Mouse (Mus musculus) embryo, embryonic 10 days (tissue): Measurements from ENCODE around the gene Slc9a1.

ENCODE experiments used
- DNase-seq: peaks from one replicate; pipeline ENCODE4 v3.0.0-alpha.2; 2015; ENCODE audit warnings: low spot score

Slc9a1 gene

DNA sequence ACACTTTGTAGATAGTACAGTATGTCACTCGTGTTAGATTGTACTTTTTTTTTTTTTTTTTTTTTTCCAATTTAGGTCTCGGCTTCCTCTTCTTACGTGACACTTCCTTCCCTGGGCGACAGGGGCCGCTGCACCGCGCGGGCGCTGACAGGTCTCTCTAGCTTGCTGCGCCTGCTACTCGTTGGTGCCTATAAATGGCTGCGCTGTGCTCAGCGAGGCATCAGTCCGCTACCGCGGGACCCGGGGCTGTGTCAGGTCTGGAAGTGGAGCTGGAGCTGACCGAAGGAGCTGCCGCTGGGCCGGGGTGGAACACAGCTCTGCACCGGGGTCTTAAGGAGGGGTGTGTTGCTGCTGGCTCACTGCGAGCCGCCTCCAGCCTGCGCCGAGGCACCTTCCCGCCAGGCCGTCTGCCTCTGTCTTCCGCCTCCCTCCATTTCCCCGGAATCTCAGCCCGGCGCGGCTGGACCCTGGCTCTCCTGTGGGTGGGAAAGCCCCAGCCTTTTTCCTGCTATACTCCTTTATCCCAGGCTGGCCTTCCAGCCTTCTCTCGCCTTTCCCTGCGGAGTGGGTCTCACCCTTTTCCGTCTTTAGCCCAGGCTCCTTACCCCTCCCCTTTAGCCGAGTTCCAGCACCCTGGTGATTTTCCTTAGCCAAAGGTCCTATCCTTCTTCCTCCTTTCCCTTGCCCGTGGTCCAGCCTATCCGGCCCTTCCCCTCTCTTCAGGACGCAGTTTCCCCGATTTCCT is at the start of gene Slc9a1:
Slc9a1 (plus strand) TSS at position 154 of the 745 bp plus-strand sequence.
- DNase-seq: peak; percentile 95

DNA sequence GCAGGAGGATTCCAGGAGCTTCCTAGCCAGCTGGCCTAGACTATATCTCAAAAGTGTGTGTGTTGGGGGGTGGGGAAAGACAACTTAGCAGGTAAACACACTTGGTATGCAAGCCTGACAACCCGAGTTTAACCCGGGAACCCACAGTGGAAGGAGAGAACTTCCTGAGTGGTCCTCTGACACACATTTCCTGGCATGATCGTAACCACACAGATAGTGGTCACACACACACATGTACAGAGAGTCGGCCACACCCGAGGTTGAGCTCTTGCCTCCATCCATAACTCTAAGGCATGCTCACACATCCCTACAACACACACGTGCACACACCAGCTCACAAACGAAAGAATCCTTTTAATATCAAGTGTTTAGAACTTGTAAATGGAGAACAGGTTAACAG is 41.4 kb upstream of the Slc9a1 start:
- DNase-seq: no peak

DNA sequence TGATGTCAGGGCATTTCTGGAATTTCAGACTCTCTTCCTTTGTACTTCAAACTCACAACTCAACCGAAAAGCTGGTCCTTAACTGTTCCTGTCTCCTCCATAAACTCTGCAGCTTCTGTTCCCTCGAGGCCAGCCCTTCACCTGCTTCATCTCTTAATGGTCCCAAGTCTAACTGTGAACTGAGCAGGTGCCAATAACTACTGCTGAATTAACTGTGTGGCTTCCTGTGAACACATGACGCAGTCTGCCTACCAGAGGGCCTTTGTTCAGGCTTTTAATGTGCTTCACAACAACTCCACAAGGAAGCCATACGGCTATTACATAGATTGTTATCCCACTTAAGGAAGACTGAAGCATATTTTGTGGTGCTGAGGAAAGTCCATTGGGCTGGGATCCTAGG is 39.2 kb upstream of the Slc9a1 start:
- no peak for DNase-seq

DNA sequence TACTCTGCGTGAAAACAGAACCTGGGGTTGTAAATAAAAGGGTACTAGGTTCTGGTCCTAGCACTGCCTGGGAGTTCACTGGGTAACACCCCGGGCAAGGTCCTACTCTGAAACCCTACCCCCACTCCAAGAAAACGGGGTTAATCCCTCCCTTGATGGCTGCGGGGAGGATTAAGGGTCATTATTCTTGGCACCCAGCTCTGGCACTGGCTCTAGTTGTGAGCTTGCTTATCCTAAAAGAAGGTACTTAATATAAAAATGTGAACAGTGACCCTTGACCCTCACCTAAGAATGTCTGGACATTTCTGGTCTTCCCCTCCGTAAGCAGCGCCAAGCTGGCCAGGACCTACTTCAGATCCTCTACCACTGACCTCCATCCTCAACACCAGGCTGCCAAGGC is 36.2 kb upstream of the Slc9a1 start:
- DNase-seq: no peak

DNA sequence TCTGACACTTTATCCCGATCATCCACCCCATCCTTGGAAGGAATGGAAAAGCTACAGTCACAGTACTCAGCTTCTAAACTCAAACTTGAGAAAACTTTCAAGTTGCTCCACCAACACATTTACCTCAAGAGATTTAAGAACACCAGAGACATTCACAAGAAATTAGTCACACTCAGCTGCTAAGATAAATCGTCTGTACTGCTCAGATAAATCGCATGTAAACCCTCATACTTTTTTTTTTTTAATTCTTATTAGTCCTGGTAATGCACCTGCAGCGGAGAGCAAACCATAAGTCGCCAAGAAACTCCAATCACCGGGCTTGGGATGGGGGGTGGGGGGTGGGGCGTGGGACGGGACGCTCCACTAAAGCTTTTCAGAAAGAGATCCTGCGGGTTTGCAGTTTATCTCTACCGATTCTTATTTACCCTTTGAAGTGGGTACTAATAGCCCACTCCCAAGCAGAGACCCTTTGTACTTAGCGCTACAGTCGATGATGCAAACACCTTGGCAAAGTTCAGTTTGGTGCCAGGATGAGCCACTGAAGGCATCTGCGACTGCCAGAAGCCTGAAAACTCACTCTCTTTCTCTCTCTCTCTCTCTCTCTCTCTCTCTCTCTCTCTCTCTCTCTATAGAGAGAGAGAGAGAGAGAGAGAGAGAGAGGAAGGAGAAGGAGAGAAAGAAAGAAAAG is 31.5 kb upstream of the Slc9a1 start:
- DNase-seq: no peak

DNA sequence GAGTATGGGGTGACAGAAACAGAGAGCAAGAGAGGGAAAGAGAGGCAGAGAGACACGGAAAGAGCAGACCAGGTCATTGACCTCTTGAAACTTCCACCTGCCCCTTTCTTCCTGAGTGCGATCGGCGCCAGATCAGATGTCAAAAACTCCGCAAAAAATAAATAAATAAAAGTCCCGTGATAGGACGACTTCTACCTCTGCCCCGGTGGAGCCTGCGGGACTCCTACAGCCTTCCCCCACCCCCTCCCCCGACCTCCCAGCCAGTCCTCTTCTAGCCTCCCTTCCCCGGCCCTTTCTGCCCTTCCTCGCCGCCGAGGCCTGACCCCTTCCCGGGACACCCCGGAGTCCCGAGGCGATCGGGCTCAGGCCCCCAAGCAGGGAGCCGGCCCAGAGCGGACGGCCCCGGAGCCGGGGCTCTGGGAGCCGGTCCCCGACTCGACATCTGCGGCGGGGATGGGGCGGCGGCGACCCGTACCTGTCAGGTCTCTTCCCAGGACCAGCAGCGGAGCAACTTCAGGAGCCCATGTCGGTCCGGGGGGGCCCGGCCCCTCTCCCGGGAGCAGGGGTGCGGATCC is 30.9 kb upstream of the Slc9a1 start:
- peak; percentile 20 for DNase-seq

DNA sequence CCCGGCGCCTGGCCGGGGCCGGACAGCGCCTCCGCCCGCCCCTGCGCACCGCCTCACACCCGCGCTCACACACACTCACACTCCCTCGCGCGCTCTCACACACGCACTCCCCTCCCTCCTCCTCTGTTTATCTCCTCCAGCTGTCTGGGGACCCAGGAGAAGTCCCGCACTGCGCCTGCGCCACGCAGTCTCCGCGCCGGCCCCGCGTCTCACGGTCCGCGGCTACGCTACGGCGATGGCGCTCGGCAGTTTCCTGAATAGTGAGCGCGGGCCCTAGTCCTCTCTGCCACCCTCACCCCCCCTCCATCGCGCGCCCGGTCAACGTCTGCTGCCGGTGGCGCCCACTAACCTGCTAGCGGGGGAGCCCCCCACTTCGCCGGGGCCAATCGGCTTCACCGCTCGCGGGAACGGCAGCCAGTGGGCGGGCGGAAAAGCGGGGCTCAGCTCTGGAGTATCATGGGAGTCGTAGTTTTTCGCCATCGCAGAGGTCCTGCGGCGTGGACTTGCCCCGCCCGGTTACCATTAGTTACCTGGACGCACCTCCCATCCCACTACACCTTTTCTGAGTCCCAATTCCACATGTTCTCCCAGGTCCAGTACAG is 30.3 kb upstream of the Slc9a1 start:
- peak; percentile 96 for DNase-seq

DNA sequence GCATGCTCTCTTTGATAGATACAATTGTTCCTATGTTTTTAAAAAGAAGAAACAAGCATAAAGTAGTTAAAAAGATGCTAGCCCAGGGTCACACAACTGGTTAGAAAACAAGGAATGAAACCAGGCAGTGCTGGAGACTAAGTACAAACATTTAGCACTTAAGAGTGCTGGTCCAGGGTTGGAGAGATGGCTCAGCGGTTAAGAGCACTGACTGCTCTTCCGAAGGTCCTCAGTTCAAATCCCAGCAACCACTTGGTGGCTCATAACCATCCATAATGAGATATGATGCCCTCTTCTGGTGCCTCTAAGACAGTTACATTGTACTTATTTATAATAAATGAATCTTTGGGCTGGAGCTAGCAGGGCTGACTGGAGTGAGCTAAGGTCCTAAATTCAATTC is 29.3 kb upstream of the Slc9a1 start:
- DNase-seq: no peak

DNA sequence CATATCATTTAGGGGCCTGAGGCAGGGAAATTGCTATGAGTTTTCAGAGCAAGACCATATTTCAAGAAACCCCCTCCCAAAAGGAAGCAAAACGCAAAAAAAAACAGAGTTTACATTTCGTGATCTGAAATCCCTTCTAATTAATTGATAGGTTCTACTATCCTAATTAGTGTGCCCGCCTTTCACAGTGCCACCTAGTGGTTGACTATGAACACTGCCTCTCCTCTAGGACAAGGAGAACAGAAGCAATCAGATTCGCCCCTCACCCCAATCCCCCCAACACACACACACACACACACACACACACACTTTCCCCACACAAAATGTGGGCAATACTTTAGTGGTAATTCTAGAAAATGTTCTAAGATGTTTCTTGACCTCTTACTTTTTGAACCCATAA is 25.4 kb upstream of the Slc9a1 start:
- peak; percentile 62 for DNase-seq

DNA sequence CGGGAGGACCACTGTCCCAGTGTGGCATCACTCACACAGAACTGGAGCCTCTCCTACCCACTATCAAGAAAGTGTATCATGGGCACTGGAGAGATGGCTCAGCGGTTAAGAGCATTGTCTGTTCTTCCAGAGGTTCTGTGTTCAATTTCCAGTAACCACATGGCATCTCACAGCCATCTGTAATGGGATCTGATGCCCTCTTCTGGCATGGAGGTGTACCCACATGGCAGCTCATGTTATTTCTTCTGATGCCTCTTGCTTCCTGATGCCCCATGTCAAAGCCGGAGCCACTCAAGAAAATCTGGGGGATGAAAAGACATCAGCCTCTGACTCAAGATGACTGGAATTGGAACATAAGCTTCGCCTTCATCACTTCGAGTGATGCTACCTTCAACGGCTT is 23.8 kb upstream of the Slc9a1 start:
- no peak for DNase-seq

DNA sequence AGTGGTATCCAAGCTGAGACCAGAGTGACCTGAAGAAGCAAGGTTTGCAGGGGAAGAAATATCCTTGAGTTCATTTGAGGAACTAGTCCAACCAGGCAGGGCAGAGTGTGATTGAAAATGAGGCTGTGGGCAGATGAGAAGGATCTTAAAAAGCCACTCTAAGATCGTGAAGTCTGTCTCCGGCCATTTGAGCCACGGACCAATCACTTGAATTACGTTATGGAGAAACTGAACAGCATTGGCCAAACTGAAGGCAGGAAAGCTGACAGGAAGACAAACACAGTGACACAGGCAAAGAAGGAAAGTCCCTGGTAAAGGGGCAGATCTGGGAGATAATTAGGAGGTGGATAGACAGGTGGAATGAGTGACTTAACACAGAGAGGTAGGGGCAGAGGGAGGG is 22.9 kb upstream of the Slc9a1 start:
- DNase-seq: no peak

DNA sequence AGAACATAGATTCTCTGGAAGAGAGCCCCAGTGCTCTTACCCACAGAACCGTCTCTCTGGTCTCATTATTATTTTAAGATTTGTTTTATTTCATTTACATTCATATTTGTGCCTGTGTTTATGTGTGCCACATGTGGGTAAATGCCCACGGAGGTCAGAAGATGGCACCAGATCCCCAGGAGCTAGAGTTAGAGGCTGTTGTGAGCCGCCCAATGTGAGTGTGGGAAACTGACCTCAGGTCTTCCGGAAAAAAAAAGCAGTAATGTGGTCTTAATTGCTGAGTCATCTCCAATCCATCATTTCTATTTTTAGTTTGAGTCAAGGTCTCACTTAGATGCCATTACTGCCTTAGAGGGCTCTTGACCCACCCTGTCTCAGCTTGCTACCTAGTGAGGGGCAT is 21.9 kb upstream of the Slc9a1 start:
- no peak for DNase-seq

DNA sequence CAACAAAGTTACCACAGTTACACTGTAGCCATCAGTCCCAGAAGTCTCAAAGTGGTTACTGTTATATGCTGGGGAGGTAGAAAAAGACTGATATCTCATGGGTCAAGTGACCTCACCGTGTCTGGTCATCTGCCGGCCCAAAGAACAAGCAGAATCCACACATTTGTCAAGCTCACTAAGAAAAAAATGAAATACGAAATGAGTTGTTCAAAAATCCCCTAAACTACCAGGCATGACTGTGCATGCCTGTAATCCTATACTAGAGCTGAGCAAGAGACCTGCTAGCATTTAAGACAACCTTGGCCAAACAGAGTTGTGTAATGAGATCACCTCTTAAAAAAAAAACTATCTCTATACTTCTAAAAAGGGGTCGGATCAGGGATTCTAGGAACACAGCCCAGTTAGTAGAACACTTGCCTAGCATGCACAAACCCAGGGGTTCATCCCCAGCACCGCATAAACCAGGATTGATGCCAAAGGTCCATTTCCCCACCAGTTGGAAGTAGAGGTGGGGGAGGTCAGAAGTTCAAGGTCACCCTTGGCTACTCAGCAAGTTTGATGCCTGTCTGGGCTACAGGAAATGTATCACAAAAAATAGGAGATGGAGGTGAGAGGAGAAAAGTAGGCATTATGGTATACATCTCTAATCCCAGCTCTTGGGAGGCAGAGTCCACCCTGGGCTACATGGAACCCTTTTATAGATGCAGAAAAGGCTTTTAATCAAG is 21.3 kb upstream of the Slc9a1 start:
- no peak for DNase-seq

DNA sequence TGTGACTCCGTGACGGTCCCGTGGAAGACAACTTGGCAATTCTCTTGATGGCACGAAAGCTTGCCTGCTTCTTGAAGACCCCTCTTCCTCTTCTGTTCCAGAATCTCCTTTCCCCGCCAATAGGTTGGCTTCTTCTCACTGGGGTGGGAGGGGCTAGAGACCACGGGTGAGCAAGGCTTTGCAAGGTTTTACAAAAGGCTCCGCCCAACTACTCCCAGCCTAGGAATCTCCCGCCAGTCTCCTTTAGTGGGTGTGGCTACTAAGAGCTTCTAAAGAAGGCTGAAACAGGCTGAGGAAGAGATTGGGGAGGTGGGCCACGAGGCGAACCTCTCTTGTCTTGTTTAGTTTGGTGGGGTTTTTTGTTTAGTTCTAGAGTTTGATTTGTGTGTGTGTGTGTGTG is 16.7 kb upstream of the Slc9a1 start:
- DNase-seq: no peak

DNA sequence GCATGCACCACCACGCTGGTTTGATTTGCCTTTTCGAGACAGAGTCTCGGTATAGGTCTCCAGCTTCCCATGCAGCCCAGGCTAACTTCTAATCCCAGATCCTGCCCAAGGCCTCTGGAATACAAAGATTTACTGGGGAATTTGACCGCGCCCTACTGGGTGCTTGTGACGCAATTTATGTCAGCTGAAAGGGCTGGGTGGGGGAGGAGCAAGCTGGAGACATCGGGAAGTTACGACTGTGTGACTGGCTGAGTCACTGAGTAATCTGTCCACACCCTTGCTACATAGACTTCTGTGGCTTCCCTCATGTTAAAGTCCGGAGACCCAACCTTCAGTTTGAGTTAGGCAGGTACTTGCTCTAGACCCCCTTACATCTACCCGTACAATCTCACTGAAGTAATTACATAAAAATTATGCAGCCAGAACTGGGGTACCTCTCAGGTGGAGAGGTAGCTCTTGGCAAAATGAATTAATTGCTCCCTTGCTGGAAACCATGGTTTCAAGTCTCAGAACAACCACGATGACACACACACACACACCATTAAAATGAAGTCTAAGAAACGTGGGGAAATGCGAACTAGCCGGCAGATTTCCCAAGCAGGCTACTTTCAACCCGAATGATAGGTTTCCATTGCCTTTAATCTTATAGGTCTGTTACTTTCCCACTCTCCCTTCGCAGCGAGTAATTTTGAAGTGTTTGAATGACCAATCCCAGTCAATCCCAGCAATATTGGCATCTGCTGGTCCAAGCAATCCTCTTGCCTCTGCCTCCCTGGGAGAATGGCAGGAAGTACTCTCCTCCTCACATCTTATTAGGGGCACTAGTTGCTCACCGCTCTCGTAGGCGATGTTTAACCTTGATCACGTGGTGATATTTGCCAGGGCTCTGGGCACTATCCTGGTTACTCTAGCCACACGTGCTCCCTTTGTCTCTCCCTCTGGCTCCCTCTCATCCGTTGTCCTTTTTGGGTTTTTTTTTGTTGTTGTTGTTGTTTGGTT is 15.8 kb upstream of the Slc9a1 start, which contains the start of gene Wdtc1:
Wdtc1 (minus strand) TSS at position 115 of the 999 bp plus-strand sequence.
- no peak for DNase-seq

DNA sequence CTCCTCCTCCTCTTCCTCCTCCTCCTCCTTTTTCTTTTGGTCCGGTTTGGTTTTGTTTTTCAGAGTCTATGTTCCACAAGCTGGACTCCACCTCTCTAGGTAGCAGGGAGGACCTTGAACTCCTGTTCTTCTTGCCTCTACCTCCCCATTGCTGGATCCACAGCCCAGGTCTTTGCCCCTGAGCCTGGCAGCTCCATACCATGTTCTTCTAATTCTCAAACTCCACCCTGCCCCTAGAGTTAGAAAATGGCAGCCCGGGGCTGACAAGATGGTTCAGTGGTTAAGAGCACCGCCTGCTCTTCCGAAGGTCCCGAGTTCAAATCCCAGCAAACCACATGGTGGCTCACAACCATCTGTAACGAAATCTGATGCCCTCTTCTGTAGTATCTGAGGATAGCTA is 14.9 kb upstream of the Slc9a1 start:
- no peak for DNase-seq

DNA sequence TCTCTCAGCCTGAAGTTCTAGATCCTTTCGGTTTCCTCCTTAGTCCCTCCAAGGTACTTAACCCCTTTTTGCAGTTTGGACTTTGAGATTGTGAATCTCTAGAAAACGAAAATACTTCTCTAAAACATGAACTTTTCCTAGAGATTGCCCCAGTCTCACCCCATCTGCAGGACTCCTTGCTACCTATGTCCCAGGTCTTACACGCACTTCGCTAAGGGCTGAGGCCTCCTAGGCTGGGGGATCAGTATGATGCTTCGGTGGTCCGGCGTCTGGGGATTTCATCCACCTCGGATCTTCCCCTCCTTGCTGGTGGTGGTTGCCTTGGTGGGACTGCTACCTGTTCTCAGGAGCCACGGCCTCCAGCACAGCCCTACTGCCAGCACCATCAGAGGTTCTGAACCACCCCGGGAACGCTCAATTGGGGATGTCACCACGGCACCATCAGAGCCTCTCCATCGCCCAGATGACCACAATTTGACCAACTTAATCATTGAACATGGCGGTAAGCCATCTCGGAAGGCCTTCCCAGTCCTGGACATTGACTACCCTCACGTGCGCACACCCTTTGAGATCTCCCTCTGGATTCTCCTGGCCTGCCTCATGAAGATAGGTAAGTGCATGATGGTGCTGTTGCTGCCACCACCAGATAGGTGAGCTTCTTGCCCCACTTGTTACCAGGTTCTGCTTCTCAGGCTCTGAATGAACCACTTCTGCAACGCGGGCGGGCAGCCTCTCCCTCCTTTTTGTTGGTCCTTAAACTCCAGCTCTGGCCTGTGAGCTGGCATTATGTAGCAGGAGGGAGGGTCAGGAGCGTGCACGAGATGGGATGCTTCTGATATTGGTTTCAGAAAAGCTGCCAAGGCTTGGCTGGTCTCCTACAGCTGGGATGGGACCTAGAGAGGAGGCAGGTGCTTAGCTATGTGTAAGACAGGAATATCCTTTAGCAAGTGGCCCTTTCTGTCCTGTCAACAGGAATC is 1.1 kb downstream of the Slc9a1 start:
- DNase-seq: no peak

DNA sequence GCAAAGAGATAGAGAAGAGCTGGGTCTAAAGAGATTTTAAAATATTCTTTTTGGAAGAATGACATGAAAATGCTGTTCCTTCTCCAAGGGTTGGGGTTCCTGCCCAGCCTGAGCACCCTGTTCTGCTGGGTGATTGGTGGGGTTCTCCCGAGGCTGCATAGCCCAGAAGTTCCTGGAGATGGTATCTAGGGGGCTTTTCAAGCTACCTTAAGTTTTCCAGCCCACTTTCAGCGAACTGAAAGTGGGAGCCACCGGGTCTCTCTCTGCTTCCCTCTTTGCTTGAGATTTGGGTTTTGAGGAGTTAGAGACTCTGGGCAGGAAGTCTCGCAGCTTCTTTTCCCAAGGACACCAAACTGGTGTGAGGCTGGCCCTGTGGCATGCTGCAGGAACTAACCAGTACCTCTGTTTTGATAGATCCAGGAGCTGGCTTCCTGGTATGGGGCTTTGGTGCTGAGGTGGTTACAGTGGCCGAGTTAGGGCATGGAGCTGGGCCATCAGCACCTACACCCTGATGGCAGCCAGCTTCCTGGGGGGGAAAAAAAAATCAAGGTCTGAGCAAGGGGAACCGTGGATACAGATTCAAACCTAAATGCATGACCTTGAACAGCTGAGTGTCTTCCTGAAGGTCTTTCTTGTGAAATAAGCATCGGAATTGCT is 2.2 kb downstream of the Slc9a1 start:
- no peak for DNase-seq

DNA sequence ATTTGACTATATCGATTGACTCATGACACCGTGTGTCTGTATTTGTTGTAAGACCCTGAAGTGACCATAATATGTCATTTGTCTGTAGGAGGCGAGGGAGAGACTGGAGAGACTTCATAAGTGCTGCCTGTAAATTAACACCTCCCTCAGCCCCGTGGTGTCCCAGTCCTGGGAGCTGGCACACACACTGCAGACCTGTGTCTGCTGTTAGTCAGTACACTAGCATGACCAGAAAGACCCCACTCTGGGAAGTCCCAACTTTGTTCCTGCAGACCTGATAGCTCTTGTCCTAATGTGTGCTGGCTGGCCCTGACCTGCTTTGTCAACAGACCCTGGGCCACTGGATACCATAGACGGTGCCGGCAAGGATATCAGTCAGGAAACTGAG is 2.8 kb downstream of the Slc9a1 start:
- no peak for DNase-seq
